Mouse (Mus musculus) MEL (cell line): ENCODE data around the gene Cd47. TPM values are rescaled to one million over a fixed set of nuclear protein-coding genes. Genes with fewer than 3 reads are reported as not detected.

Experiments used
- DNase-seq: peaks from one replicate; pipeline ENCODE4 v3.0.0; 2011; ENCODE audit warnings: low read depth, low spot score
- H3K27ac ChIP-seq: 2 replicates; pipeline ENCODE4 v1.5.1; 2012; ENCODE audit warnings: low read depth, mild to moderate bottlenecking, control low read depth, low read length, moderate library complexity; ENCODE audit not compliant: control insufficient read depth
- H3K27me3 ChIP-seq, 2 experiments: fragments of 150-350 bp in 1 of 2; sonication (generic) in 1 of 2; 2 replicates each; pipeline ENCODE4 v1.6.1; 2012; ENCODE audit warnings: low read length in 2 of 2, mild to moderate bottlenecking in 2 of 2, improper control_type of control experiment in 1 of 2, moderate library complexity in 1 of 2; ENCODE audit not compliant: insufficient read depth in 2 of 2, control insufficient read depth in 1 of 2
- H3K36me3 ChIP-seq, 2 experiments: 2 replicates each; pipeline ENCODE4 v1.6.1; 2012 to 2014; ENCODE audit warnings: low read length in 2 of 2, improper control_type of control experiment in 1 of 2, inconsistent platforms in 1 of 2, mild to moderate bottlenecking in 1 of 2; ENCODE audit not compliant: insufficient read depth in 2 of 2, control insufficient read depth in 1 of 2
- H3K4me1 ChIP-seq, 2 experiments: fragments of 150-350 bp in 1 of 2; sonication (generic) in 1 of 2; 2 replicates each; pipeline ENCODE4 v1.6.1; 2012; ENCODE audit warnings: low read length in 2 of 2, improper control_type of control experiment in 1 of 2, mild to moderate bottlenecking in 1 of 2; ENCODE audit not compliant: insufficient read depth in 2 of 2, control insufficient read depth in 1 of 2
- H3K4me3 ChIP-seq, 2 experiments: fragments of 150-350 bp in 1 of 2; sonication (generic) in 1 of 2; 2 replicates each; pipeline ENCODE4 v1.5.1; 2012; ENCODE audit warnings: low read depth in 2 of 2, low read length in 2 of 2, mild to moderate bottlenecking in 2 of 2, moderate library complexity in 2 of 2, control low read depth in 1 of 2, improper control_type of control experiment in 1 of 2; ENCODE audit not compliant: control insufficient read depth in 1 of 2, insufficient read depth in 1 of 2
- H3K79me2 ChIP-seq: 2 replicates; pipeline ENCODE4 v1.6.1; 2012; ENCODE audit warnings: mild to moderate bottlenecking, low read length, moderate library complexity; ENCODE audit not compliant: control insufficient read depth, poor library complexity, insufficient read depth
- H3K9ac ChIP-seq: 2 replicates; pipeline ENCODE4 v1.6.1; 2012; ENCODE audit warnings: low read depth, mild to moderate bottlenecking, control low read depth, low read length, moderate library complexity; ENCODE audit not compliant: control insufficient read depth, poor library complexity, severe bottlenecking
- H3K9me3 ChIP-seq: fragments of 150-350 bp; sonication (generic); replicated peaks from 2 replicates; pipeline ENCODE4 v1.6.1; 2012; ENCODE audit warnings: mild to moderate bottlenecking, low read length, improper control_type of control experiment, moderate library complexity; ENCODE audit not compliant: insufficient read depth
- BHLHE40 ChIP-seq: IDR thresholded peaks from 2 replicates; pipeline ENCODE4 v1.6.1; 2012; ENCODE audit warnings: low read depth, mild to moderate bottlenecking, inconsistent platforms, low read length, improper control_type of control experiment, borderline replicate concordance
- CHD1 ChIP-seq: IDR thresholded peaks from 2 replicates; pipeline ENCODE4 v1.6.1; 2012; ENCODE audit warnings: low read depth, mild to moderate bottlenecking, inconsistent platforms, low read length, improper control_type of control experiment
- CTCF ChIP-seq, 3 experiments: IDR thresholded peaks in 2 of 3; conservative IDR thresholded peaks in 1 of 3; 2 replicates each; pipeline ENCODE4 v1.5.1; 2011 to 2012; ENCODE audit warnings: low read length in 3 of 3, low read depth in 2 of 3, mild to moderate bottlenecking in 2 of 3, improper control_type of control experiment in 1 of 3, inconsistent platforms in 1 of 3, mixed read lengths in 1 of 3, moderate library complexity in 1 of 3; ENCODE audit not compliant: control insufficient read depth in 1 of 3, insufficient read depth in 1 of 3, poor library complexity in 1 of 3, severe bottlenecking in 1 of 3
- ELF1 ChIP-seq: IDR thresholded peaks from 2 replicates; pipeline ENCODE4 v1.6.1; 2014; ENCODE audit warnings: low read depth, mild to moderate bottlenecking, inconsistent platforms, low read length, improper control_type of control experiment, moderate library complexity
- ETS1 ChIP-seq: IDR thresholded peaks from 2 replicates; pipeline ENCODE4 v1.6.1; 2012; ENCODE audit warnings: low read depth, mild to moderate bottlenecking, inconsistent platforms, low read length, improper control_type of control experiment, moderate library complexity
- GABPA ChIP-seq: IDR thresholded peaks from 2 replicates; pipeline ENCODE4 v1.6.1; 2012; ENCODE audit warnings: low read depth, mild to moderate bottlenecking, inconsistent platforms, low read length, improper control_type of control experiment, moderate library complexity
- GATA1 ChIP-seq: IDR thresholded peaks from 2 replicates; pipeline ENCODE4 v1.6.1; 2011; ENCODE audit warnings: low read depth, low read length, improper control_type of control experiment
- JUND ChIP-seq: IDR thresholded peaks from 2 replicates; pipeline ENCODE4 v1.6.1; 2011; ENCODE audit warnings: low read depth, mild to moderate bottlenecking, improper control_type of control experiment, low read length
- KAT2A ChIP-seq: conservative IDR thresholded peaks from 2 replicates; pipeline ENCODE4 v1.6.1; 2012; ENCODE audit warnings: low read depth, low read length, improper control_type of control experiment, inconsistent platforms
- MAFK ChIP-seq: IDR thresholded peaks from 2 replicates; pipeline ENCODE4 v1.6.1; 2011; ENCODE audit warnings: low read depth, mild to moderate bottlenecking, low read length, improper control_type of control experiment, borderline replicate concordance
- MAX ChIP-seq: IDR thresholded peaks from 2 replicates; pipeline ENCODE4 v1.6.1; 2011; ENCODE audit warnings: low read length, improper control_type of control experiment
- MAZ ChIP-seq: IDR thresholded peaks from 2 replicates; pipeline ENCODE4 v1.6.1; 2012; ENCODE audit warnings: low read depth, mild to moderate bottlenecking, inconsistent platforms, low read length, improper control_type of control experiment
- MEF2A ChIP-seq: IDR thresholded peaks from 2 replicates; pipeline ENCODE4 v1.6.1; 2014; ENCODE audit warnings: low read depth, mild to moderate bottlenecking, inconsistent platforms, low read length, improper control_type of control experiment; ENCODE audit not compliant: poor library complexity, insufficient replicate concordance, severe bottlenecking; ENCODE audit errors: extremely low read depth
- MXI1 ChIP-seq: IDR thresholded peaks from 2 replicates; pipeline ENCODE4 v1.6.1; 2011; ENCODE audit warnings: mild to moderate bottlenecking, low read depth, low read length, improper control_type of control experiment
- MYC ChIP-seq: IDR thresholded peaks from 2 replicates; pipeline ENCODE4 v1.6.1; 2011; ENCODE audit warnings: low read depth, mild to moderate bottlenecking, low read length, improper control_type of control experiment, moderate library complexity
- NELFE ChIP-seq: IDR thresholded peaks from 2 replicates; pipeline ENCODE4 v1.6.1; 2011; ENCODE audit warnings: low read depth, low read length, improper control_type of control experiment
- POLR2AphosphoS5 ChIP-seq: IDR thresholded peaks from 2 replicates; pipeline ENCODE4 v1.6.1; 2012; ENCODE audit warnings: low read depth, borderline replicate concordance, mild to moderate bottlenecking, inconsistent platforms, low read length, moderate library complexity, mixed read lengths
- RAD21 ChIP-seq: IDR thresholded peaks from 2 replicates; pipeline ENCODE4 v1.6.1; 2011; ENCODE audit warnings: mild to moderate bottlenecking, low read depth, low read length, improper control_type of control experiment
- SMC3 ChIP-seq: IDR thresholded peaks from 2 replicates; pipeline ENCODE4 v1.6.1; 2011; ENCODE audit warnings: low read depth, low read length, improper control_type of control experiment
- TBP ChIP-seq: IDR thresholded peaks from 2 replicates; pipeline ENCODE4 v1.8.0; 2011; ENCODE audit warnings: low read depth, low read length, improper control_type of control experiment
- UBTF ChIP-seq: IDR thresholded peaks from 2 replicates; pipeline ENCODE4 v1.6.1; 2012; ENCODE audit warnings: low read depth, mild to moderate bottlenecking, inconsistent platforms, low read length, improper control_type of control experiment, moderate library complexity, borderline replicate concordance; ENCODE audit not compliant: insufficient read depth
- ZMIZ1 ChIP-seq: IDR thresholded peaks from 2 replicates; pipeline ENCODE4 v1.6.1; 2012; ENCODE audit warnings: low read depth, mild to moderate bottlenecking, inconsistent platforms, low read length, improper control_type of control experiment, moderate library complexity
- ZNF384 ChIP-seq: IDR thresholded peaks from 2 replicates; pipeline ENCODE4 v1.6.1; 2012; ENCODE audit warnings: low read depth, mild to moderate bottlenecking, inconsistent platforms, low read length, improper control_type of control experiment
- polyA plus RNA-seq, 2 experiments: library from polyadenylated mRNA; stranded (reverse) in 1 of 2; unstranded in 1 of 2; fragments of >175 nt in 1 of 2; fragments of >200 nt in 1 of 2; gene quantifications; 2 replicates each; pipeline versions ENCODE4 v1.2.1 to v1.2.4; 2012; ENCODE audit warnings: low replicate concordance in 2 of 2, low read depth in 1 of 2; ENCODE audit not compliant: insufficient read length in 2 of 2, insufficient read depth in 1 of 2, missing spikeins in 1 of 2
- total RNA-seq: library from RNA; depleted of rRNA; stranded (reverse); fragments of 300-350 nt; gene quantifications from 2 replicates; pipeline ENCODE4 v1.2.3, GENCODE M21; 2012

Gene Cd47
- total and polyA plus RNA-seq, 3 experiments: 45.9 to 57.5 (median 51.7) TPM

GRCm38 (mm10) chr16:49948287-49948686 is 148.0 kb downstream of the Cd47 start:
- no peak overlapping the region for H3K4me3 ChIP-seq
- no peak for DNase-seq
- H3K27me3 ChIP-seq: no peaks in the 10 kb centered on the region
- no peak overlapping the region for H3K27ac ChIP-seq
- H3K9ac ChIP-seq: no peak overlapping the region
- H3K79me2 ChIP-seq: no peaks in the 10 kb centered on the region
- TF ChIP-seq ZMIZ1: no peak
- no peak for TF ChIP-seq ELF1
- TF ChIP-seq MEF2A: no peak
- TF ChIP-seq GATA1: no peak
- no peak for TF ChIP-seq ZNF384
- no peak for TF ChIP-seq JUND
- TF ChIP-seq KAT2A: no peak
- TF ChIP-seq SMC3: no peak
- no peak for TF ChIP-seq GABPA
- no peak for TF ChIP-seq CHD1
- TF ChIP-seq NELFE: no peak
- TF ChIP-seq BHLHE40: no peak
- TF ChIP-seq MAFK: no peak
- TF ChIP-seq MAX: no peak
- H3K36me3 ChIP-seq: peaks cover 0 to 6% of the 10 kb centered on the region in 2 experiments; a peak in 2 of 4 replicates
- H3K4me1 ChIP-seq: peaks cover 0 to 8% of the 10 kb centered on the region in 2 experiments; a peak in 2 of 4 replicates
- H3K9me3 ChIP-seq: no peaks in the 10 kb centered on the region

GRCm38 (mm10) chr16:49949261-49949660 is 148.9 kb downstream of the Cd47 start:
- no peak for DNase-seq
- TF ChIP-seq ETS1: no peak
- TF ChIP-seq CTCF (IDR thresholded peaks at IDR 0.05 in 2 of 3, conservative IDR thresholded peaks at IDR 0.05 in 1 of 3; ENCODE audit: control insufficient read depth in 1 of 3, insufficient read depth in 1 of 3, low read depth in 2 of 3, low read length in 3 of 3, poor library complexity in 1 of 3, severe bottlenecking in 1 of 3): no peak
- no peak for TF ChIP-seq MAX
- no peak for TF ChIP-seq RAD21
- TF ChIP-seq MYC: no peak
- TF ChIP-seq GABPA: no peak
- TF ChIP-seq UBTF: no peak
- no peak for TF ChIP-seq TBP
- no peak for TF ChIP-seq ZNF384
- no peak for TF ChIP-seq MAZ
- TF ChIP-seq BHLHE40: no peak
- TF ChIP-seq CHD1: no peak
- TF ChIP-seq ELF1: no peak
- no peak for TF ChIP-seq MXI1
- TF ChIP-seq POLR2AphosphoS5: no peak
- no peaks in the 10 kb centered on the region for H3K79me2 ChIP-seq
- no peaks in the 10 kb centered on the region for H3K27me3 ChIP-seq
- H3K9ac ChIP-seq: no peak overlapping the region
- H3K4me3 ChIP-seq: no peak overlapping the region
- H3K36me3 ChIP-seq: no peaks in the 10 kb centered on the region
- H3K27ac ChIP-seq: no peak overlapping the region
- H3K4me1 ChIP-seq: no peaks in the 10 kb centered on the region
- H3K9me3 ChIP-seq: no peaks in the 10 kb centered on the region
